Mouse (Mus musculus) CH12.LX (cell line): ENCODE data around the gene H1f0. TPM values are rescaled to one million over a fixed set of nuclear protein-coding genes. Genes with fewer than 3 reads are reported as not detected.

ENCODE experiments used
- DNase-seq: peaks from one replicate; pipeline ENCODE4 v3.0.0-alpha.2; 2013; ENCODE audit errors: extremely low read depth
- H3K27ac ChIP-seq: 2 replicates; pipeline ENCODE4 v1.5.1; 2012; ENCODE audit warnings: low read depth, mild to moderate bottlenecking, control low read depth, moderate library complexity; ENCODE audit not compliant: insufficient read depth
- H3K27me3 ChIP-seq: replicated peaks from 2 replicates; pipeline ENCODE3; 2012; ENCODE audit warnings: inconsistent platforms
- H3K36me3 ChIP-seq, 2 experiments: replicated peaks in 1 of 2; 2 replicates each; pipeline versions ENCODE3 to v1.6.1; 2012; ENCODE audit warnings: inconsistent platforms in 1 of 2, low read length in 1 of 2, mild to moderate bottlenecking in 1 of 2, mixed read lengths in 1 of 2, moderate library complexity in 1 of 2; ENCODE audit not compliant: control insufficient read depth in 1 of 2, insufficient read depth in 1 of 2
- H3K4me1 ChIP-seq, 2 experiments: 2 replicates each; pipeline ENCODE4 v1.6.1; 2012; ENCODE audit warnings: inconsistent platforms in 1 of 2, moderate library complexity in 1 of 2; ENCODE audit not compliant: insufficient read depth in 2 of 2, control insufficient read depth in 1 of 2
- H3K4me2 ChIP-seq: 2 replicates; pipeline ENCODE4 v1.6.1; 2012; ENCODE audit warnings: low read depth, mild to moderate bottlenecking, control low read depth; ENCODE audit not compliant: poor library complexity, insufficient read depth, severe bottlenecking
- H3K4me3 ChIP-seq, 3 experiments: fragments of 150-350 bp in 1 of 3; sonication (generic) in 1 of 3; replicated peaks in 1 of 3; 2 replicates each; pipeline versions ENCODE3 to v1.5.1; 2011 to 2012; ENCODE audit warnings: low read depth in 2 of 3, low read length in 2 of 3, mild to moderate bottlenecking in 2 of 3, moderate library complexity in 2 of 3, control low read depth in 1 of 3, improper control_type of control experiment in 1 of 3, inconsistent platforms in 1 of 3, mixed read lengths in 1 of 3; ENCODE audit not compliant: poor library complexity in 1 of 3
- H3K79me2 ChIP-seq: replicated peaks from 2 replicates; pipeline ENCODE4 v1.6.1; 2012; ENCODE audit warnings: mild to moderate bottlenecking, moderate library complexity; ENCODE audit not compliant: control insufficient read depth, poor library complexity, insufficient read depth, severe bottlenecking; ENCODE audit errors: extremely low read depth
- H3K9ac ChIP-seq: 2 replicates; pipeline ENCODE4 v1.6.1; 2012; ENCODE audit warnings: low read depth, mild to moderate bottlenecking, control low read depth, moderate library complexity; ENCODE audit not compliant: insufficient read depth
- H3K9me3 ChIP-seq: replicated peaks from 2 replicates; pipeline ENCODE3; 2012; ENCODE audit warnings: low read length, inconsistent platforms, mixed read lengths
- BHLHE40 ChIP-seq: IDR thresholded peaks from 2 replicates; pipeline ENCODE4 v1.6.1; 2011; ENCODE audit warnings: mild to moderate bottlenecking, low read depth, low read length, improper control_type of control experiment
- CHD1 ChIP-seq: IDR thresholded peaks from 2 replicates; pipeline ENCODE4 v1.6.1; 2012; ENCODE audit warnings: low read depth, low read length, improper control_type of control experiment, inconsistent platforms
- CHD2 ChIP-seq: IDR thresholded peaks from 2 replicates; pipeline ENCODE4 v1.6.1; 2011; ENCODE audit warnings: low read length, improper control_type of control experiment
- CTCF ChIP-seq, 2 experiments: IDR thresholded peaks in 1 of 2; conservative IDR thresholded peaks in 1 of 2; 2 replicates each; pipeline ENCODE4 v1.5.1; 2011 to 2012; ENCODE audit warnings: low read depth in 2 of 2, low read length in 2 of 2, improper control_type of control experiment in 1 of 2, inconsistent platforms in 1 of 2, mild to moderate bottlenecking in 1 of 2, moderate library complexity in 1 of 2
- E2F4 ChIP-seq: IDR thresholded peaks from 2 replicates; pipeline ENCODE4 v1.6.1; 2011; ENCODE audit warnings: low read depth, low read length, improper control_type of control experiment; ENCODE audit not compliant: insufficient replicate concordance
- ELF1 ChIP-seq: IDR thresholded peaks from 2 replicates; pipeline ENCODE4 v1.6.1; 2014; ENCODE audit warnings: low read depth, mild to moderate bottlenecking, inconsistent platforms, low read length, improper control_type of control experiment
- EP300 ChIP-seq: IDR thresholded peaks from 2 replicates; pipeline ENCODE4 v1.6.1; 2011; ENCODE audit warnings: low read length, improper control_type of control experiment
- GABPA ChIP-seq: IDR thresholded peaks from 2 replicates; pipeline ENCODE4 v1.6.1; 2012; ENCODE audit warnings: low read depth, low read length, improper control_type of control experiment, inconsistent platforms; ENCODE audit not compliant: insufficient replicate concordance
- HCFC1 ChIP-seq: IDR thresholded peaks from 2 replicates; pipeline ENCODE4 v1.6.1; 2012; ENCODE audit warnings: low read depth, mild to moderate bottlenecking, inconsistent platforms, low read length, improper control_type of control experiment
- IRF4 ChIP-seq: IDR thresholded peaks from 2 replicates; pipeline ENCODE4 v1.6.1; 2014; ENCODE audit warnings: low read depth, mild to moderate bottlenecking, inconsistent platforms, low read length, improper control_type of control experiment
- JUN ChIP-seq: IDR thresholded peaks from 2 replicates; pipeline ENCODE4 v1.6.1; 2011; ENCODE audit warnings: low read depth, mild to moderate bottlenecking, low read length, improper control_type of control experiment, moderate library complexity; ENCODE audit not compliant: insufficient read depth
- JUND ChIP-seq: conservative IDR thresholded peaks from 2 replicates; pipeline ENCODE4 v1.6.1; 2011; ENCODE audit warnings: low read depth, low read length, improper control_type of control experiment
- KAT2A ChIP-seq: IDR thresholded peaks from 2 replicates; pipeline ENCODE4 v1.6.1; 2012; ENCODE audit warnings: low read length, improper control_type of control experiment, inconsistent platforms; ENCODE audit not compliant: insufficient replicate concordance
- MAFK ChIP-seq: IDR thresholded peaks from 2 replicates; pipeline ENCODE4 v1.6.1; 2011; ENCODE audit warnings: low read length, improper control_type of control experiment; ENCODE audit not compliant: insufficient replicate concordance
- MAX ChIP-seq: IDR thresholded peaks from 2 replicates; pipeline ENCODE4 v1.6.1; 2011; ENCODE audit warnings: low read length, improper control_type of control experiment
- MAZ ChIP-seq: IDR thresholded peaks from 2 replicates; pipeline ENCODE4 v1.6.1; 2012; ENCODE audit warnings: low read depth, mild to moderate bottlenecking, inconsistent platforms, low read length, improper control_type of control experiment, moderate library complexity
- MEF2A ChIP-seq: IDR thresholded peaks from 2 replicates; pipeline ENCODE4 v1.6.1; 2014; ENCODE audit warnings: low read depth, mild to moderate bottlenecking, inconsistent platforms, low read length, improper control_type of control experiment, borderline replicate concordance
- MXI1 ChIP-seq: IDR thresholded peaks from 2 replicates; pipeline ENCODE4 v1.6.1; 2011; ENCODE audit warnings: mild to moderate bottlenecking, low read depth, low read length, improper control_type of control experiment
- MYC ChIP-seq: IDR thresholded peaks from 2 replicates; pipeline ENCODE4 v1.6.1; 2011; ENCODE audit warnings: low read depth, mild to moderate bottlenecking, improper control_type of control experiment, low read length
- NELFE ChIP-seq: IDR thresholded peaks from 2 replicates; pipeline ENCODE4 v1.6.1; 2011; ENCODE audit warnings: low read depth, low read length, improper control_type of control experiment
- PAX5 ChIP-seq: IDR thresholded peaks from 2 replicates; pipeline ENCODE4 v1.6.1; 2012; ENCODE audit warnings: low read length, inconsistent platforms, mixed read lengths
- POLR2A ChIP-seq: IDR thresholded peaks from 2 replicates; pipeline ENCODE4 v1.6.1; 2011; ENCODE audit warnings: low read depth, mild to moderate bottlenecking, improper control_type of control experiment, low read length
- POLR2AphosphoS2 ChIP-seq: IDR thresholded peaks from 2 replicates; pipeline ENCODE4 v1.6.1; 2011; ENCODE audit warnings: low read depth, low read length, improper control_type of control experiment
- RAD21 ChIP-seq: IDR thresholded peaks from 2 replicates; pipeline ENCODE4 v1.6.1; 2011; ENCODE audit warnings: low read depth, mild to moderate bottlenecking, low read length, improper control_type of control experiment, moderate library complexity
- RCOR1 ChIP-seq: conservative IDR thresholded peaks from 2 replicates; pipeline ENCODE4 v1.6.1; 2012; ENCODE audit warnings: low read depth, mild to moderate bottlenecking, inconsistent platforms, low read length, improper control_type of control experiment
- SIN3A ChIP-seq: IDR thresholded peaks from 2 replicates; pipeline ENCODE4 v1.6.1; 2012; ENCODE audit warnings: low read length, improper control_type of control experiment, inconsistent platforms
- SMC3 ChIP-seq: IDR thresholded peaks from 2 replicates; pipeline ENCODE4 v1.6.1; 2011; ENCODE audit warnings: low read depth, low read length, improper control_type of control experiment
- TBP ChIP-seq: conservative IDR thresholded peaks from 2 replicates; pipeline ENCODE4 v1.6.1; 2011; ENCODE audit warnings: low read depth, low read length, improper control_type of control experiment
- TCF12 ChIP-seq: IDR thresholded peaks from 2 replicates; pipeline ENCODE4 v1.6.1; 2014; ENCODE audit warnings: low read depth, mild to moderate bottlenecking, inconsistent platforms, low read length, improper control_type of control experiment
- UBTF ChIP-seq: IDR thresholded peaks from 2 replicates; pipeline ENCODE4 v1.6.1; 2012; ENCODE audit warnings: low read depth, mild to moderate bottlenecking, inconsistent platforms, low read length, improper control_type of control experiment, moderate library complexity
- USF1 ChIP-seq: IDR thresholded peaks from 2 replicates; pipeline ENCODE4 v1.6.1; 2014; ENCODE audit warnings: low read depth, mild to moderate bottlenecking, inconsistent platforms, low read length, improper control_type of control experiment
- USF2 ChIP-seq: conservative IDR thresholded peaks from 2 replicates; pipeline ENCODE4 v1.6.1; 2011; ENCODE audit warnings: low read depth, low read length, improper control_type of control experiment
- ZC3H11A ChIP-seq: IDR thresholded peaks from 2 replicates; pipeline ENCODE4 v1.6.1; 2012; ENCODE audit warnings: low read depth, mild to moderate bottlenecking, inconsistent platforms, low read length, improper control_type of control experiment
- ZMIZ1 ChIP-seq: IDR thresholded peaks from 2 replicates; pipeline ENCODE4 v1.6.1; 2012; ENCODE audit warnings: low read depth, mild to moderate bottlenecking, inconsistent platforms, low read length, improper control_type of control experiment
- ZNF384 ChIP-seq: IDR thresholded peaks from 2 replicates; pipeline ENCODE4 v1.6.1; 2012; ENCODE audit warnings: low read depth, low read length, improper control_type of control experiment, inconsistent platforms
- dilution Hi-C: fragments of 300-500 bp; cut with MboI; formaldehyde crosslinking; loops from 2 replicates; pipeline ENCODE4 v1.14.3; 2020; ENCODE audit warnings: low sequenced_read_pairs; ENCODE audit not compliant: extremely low pct_unique_long_range_greater_than_20kb, extremely low pct_ligation_motif_present
- in situ Hi-C: fragments of 300-500 bp; cut with MboI; formaldehyde crosslinking; loops from 3 replicates; pipeline ENCODE4 v1.14.3; 2019; ENCODE audit warnings: low sequenced_read_pairs, low pct_ligation_motif_present, low pct_unique_long_range_greater_than_20kb, mixed read lengths
- polyA plus RNA-seq: library from polyadenylated mRNA; unstranded; fragments of >175 nt; gene quantifications from 2 replicates; pipeline ENCODE4 v1.2.1, GENCODE M21; 2012; ENCODE audit warnings: low read depth; ENCODE audit not compliant: insufficient read length
- total RNA-seq, 2 experiments: library from RNA; depleted of rRNA; stranded (reverse); fragments of 300-350 nt in 1 of 2; fragments of >200 nt in 1 of 2; gene quantifications; 2 replicates each; pipeline ENCODE4 v1.2.3; 2012 to 2014

The H1f0 gene
- total and polyA plus RNA-seq, 3 experiments: 11.9 to 100 (median 15.9) TPM

DNA sequence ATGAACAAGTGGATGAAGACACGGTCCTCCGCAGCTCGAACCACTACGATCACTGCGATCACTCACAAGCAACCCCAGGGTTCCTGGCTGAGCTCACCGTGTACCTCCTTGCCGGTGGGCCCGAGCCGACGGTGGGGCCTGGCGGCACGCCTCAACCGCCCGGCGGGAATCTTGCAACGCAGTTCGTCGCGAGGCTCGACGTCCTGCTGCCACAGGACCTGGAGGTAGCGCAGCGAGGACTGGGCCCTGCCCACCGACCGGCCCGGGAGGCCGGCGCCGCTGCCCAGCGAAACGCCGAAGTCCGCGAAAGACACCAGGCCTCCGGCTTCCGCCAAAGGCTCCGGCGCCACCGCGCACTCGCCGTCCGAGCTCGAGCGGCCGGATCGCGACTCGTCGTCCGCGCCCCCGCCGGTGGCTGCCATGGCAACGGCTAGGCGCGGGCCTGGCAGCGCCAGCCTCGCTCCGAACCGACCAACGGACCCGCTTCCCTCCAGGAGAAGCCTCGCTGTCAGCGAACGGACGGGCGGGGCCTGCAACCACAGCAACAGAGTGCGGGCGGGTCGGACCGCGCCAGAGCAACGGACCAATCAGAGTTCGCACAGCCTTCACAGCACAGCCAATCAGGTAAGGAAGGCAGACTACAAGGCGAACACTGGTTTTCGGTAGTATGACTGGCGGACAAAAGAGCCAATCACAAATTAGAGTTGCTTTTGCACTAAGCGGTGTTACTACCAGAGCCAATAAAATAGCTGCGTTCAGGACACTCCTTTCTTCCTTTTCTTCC is 34.3 kb downstream of the H1f0 start, which contains the start of gene Ankrd54 (continued):
- TF ChIP-seq HCFC1 (peak; percentile 74; the same call in 1 of the 2 replicates), MAZ (peak; percentile 64; the same call in 1 of the 2 replicates), IRF4 (no peak)
- TF ChIP-seq, all 38 proteins: peak for 13

DNA sequence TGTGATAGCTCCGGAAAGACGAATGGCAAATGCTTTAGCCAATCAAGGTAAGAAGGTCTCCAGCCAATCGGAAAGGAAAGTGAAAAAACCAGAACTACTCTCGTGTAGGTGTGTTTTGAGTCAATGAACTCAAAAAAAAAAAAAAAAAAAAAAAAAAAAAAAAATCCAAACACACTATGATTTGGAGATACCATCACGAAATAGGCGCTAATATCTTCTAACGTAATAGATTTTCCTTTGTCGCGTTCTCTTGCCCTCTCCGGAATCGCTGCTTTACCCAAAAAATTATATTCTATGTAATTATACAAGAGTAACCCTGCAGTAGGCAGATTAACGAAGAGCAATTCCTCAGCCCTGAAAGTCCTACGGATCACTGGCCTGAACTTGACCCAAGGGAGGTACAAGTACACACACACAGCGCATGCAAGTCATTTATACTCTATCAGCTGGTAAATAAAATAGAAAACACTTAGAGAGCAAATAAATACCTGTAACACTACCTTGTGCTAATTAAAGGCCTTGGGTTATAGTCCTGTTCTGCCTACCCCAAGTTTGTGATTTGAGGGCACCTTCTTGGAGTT is 35.0 kb downstream of the H1f0 start:
- dilution Hi-C loops: no loop called here
- in situ Hi-C loops: no loop called here
- Histone ChIP-seq H3K4me2 (peak overlapping the region; percentile 90), H3K9me3 (peaks cover 9% of the 10 kb centered on the region), H3K79me2 (peaks cover 17% of the 10 kb centered on the region), H3K36me3 (peaks cover 27 to 30% of the 10 kb centered on the region in 2 experiments), H3K27me3 (no peaks in the 10 kb centered on the region), H3K4me3 (peak overlapping the region in 2 of 3 experiments; percentile 19 to 39), H3K4me1 (peaks cover 20 to 59% of the 10 kb centered on the region in 2 experiments), H3K9ac (peak overlapping the region; percentile 54), H3K27ac (peak overlapping the region; percentile 63)
- DNase-seq: no peak
- peak; percentile 81 for TF ChIP-seq JUN
- TF ChIP-seq NELFE: no peak
- TF ChIP-seq MAFK: no peak
- peak; percentile 86 for TF ChIP-seq BHLHE40
- TF ChIP-seq JUND: peak; percentile 92
- no peak; the same call in 1 of the 2 replicates for TF ChIP-seq ELF1
- TF ChIP-seq IRF4: peak; percentile 93
- no peak; the same call in none of the 2 replicates for TF ChIP-seq HCFC1
- no peak for TF ChIP-seq PAX5
- no peak for TF ChIP-seq MEF2A
- no peak for TF ChIP-seq RAD21
- TF ChIP-seq KAT2A: no peak
- peak; percentile 48; the same call in 1 of the 2 replicates for TF ChIP-seq EP300
- no peak for TF ChIP-seq POLR2AphosphoS2
- TF ChIP-seq ZC3H11A: no peak
- TF ChIP-seq TCF12: no peak; the same call in 1 of the 2 replicates
- no peak; the same call in 1 of the 2 replicates for TF ChIP-seq MYC
- no peak for TF ChIP-seq POLR2A
- TF ChIP-seq RCOR1: no peak
- TF ChIP-seq ZNF384: peak; percentile 99
- TF ChIP-seq CHD1: no peak
- TF ChIP-seq SIN3A: peak; percentile 68; the same call in 1 of the 2 replicates
- TF ChIP-seq TBP: 0 out of 2 replicates have a peak, but pooled peaks have one; percentile 37
- TF ChIP-seq GABPA: no peak
- TF ChIP-seq MAX: no peak
- no peak for TF ChIP-seq CTCF (conservative IDR thresholded peaks at IDR 0.05 in 1 of 2, IDR thresholded peaks at IDR 0.05 in 1 of 2; ENCODE audit: low read depth in 2 of 2, low read length in 2 of 2)
- no peak for TF ChIP-seq USF1
- no peak for TF ChIP-seq CHD2
- TF ChIP-seq MXI1: no peak
- no peak for TF ChIP-seq USF2
- TF ChIP-seq E2F4: no peak; the same call in 1 of the 2 replicates
- peak; percentile 34; the same call in 1 of the 2 replicates for TF ChIP-seq UBTF
- TF ChIP-seq ZMIZ1: no peak
- TF ChIP-seq SMC3: no peak
